Mouse (Mus musculus): ENCODE measurements around the gene Nop10. TPM values are rescaled to one million over a fixed set of nuclear protein-coding genes. Genes with fewer than 3 reads are reported as not detected.
A peak's percentile ranks its signal among the peaks of the same experiment; 100 is the strongest.

Nop10 gene
- polyA plus RNA-seq, 2 experiments = 93.1 to 166 TPM

GRCm38 (mm10) chr2:112224356-112224755 lies 37.4 kb upstream of the Nop10 start:
- TF ChIP-seq EP300 (IDR thresholded peaks at IDR 0.05; ENCODE audit: low read depth) = no peak
- no peak for TF ChIP-seq CTCF (IDR thresholded peaks at IDR 0.05; ENCODE audit: low read depth)
- Histone ChIP-seq H3K4me2 (ENCODE audit: low read depth) (no peak overlapping the region), H3K9ac (replicated peaks) (no peak overlapping the region), H3K4me3 (ENCODE audit: insufficient read depth in 1 of 2, low read depth in 2 of 2, low read length in 2 of 2) (no peak overlapping the region), H3K36me3 (replicated peaks; ENCODE audit: control insufficient read depth, insufficient read depth, low read depth) (no peaks in the 10 kb centered on the region), H3K27me3 (ENCODE audit: control insufficient read depth, insufficient read depth, low read length) (no peaks in the 10 kb centered on the region), H3K9me3 (ENCODE audit: control insufficient read depth, low read length) (no peaks in the 10 kb centered on the region), H3K4me1 (replicated peaks; ENCODE audit: control insufficient read depth in 2 of 2, insufficient read depth in 2 of 2, low read length in 1 of 2) (no peaks in the 10 kb centered on the region), H3K27ac (no peak overlapping the region)
- no peak for ATAC-seq (ENCODE audit: insufficient read depth)
- whole genome bisulfite sequencing (ENCODE audit: insufficient replicate concordance) = 62% methylated on average over 4 of the region's 4 CpGs
- DNase-seq (ENCODE audit: low read depth in 3 of 3, low spot score in 3 of 3) = no peak

GRCm38 (mm10) chr2:112232623-112233022 lies 29.1 kb upstream of the Nop10 start:
- Histone ChIP-seq H3K4me3 (ENCODE audit: insufficient read depth in 1 of 2, low read depth in 2 of 2, low read length in 2 of 2) (no peak overlapping the region), H3K27me3 (ENCODE audit: control insufficient read depth, insufficient read depth, low read length) (no peaks in the 10 kb centered on the region), H3K4me1 (replicated peaks; ENCODE audit: control insufficient read depth in 2 of 2, insufficient read depth in 2 of 2, low read length in 1 of 2) (no peaks in the 10 kb centered on the region), H3K4me2 (ENCODE audit: low read depth) (no peak overlapping the region), H3K9ac (replicated peaks) (no peak overlapping the region), H3K27ac (no peak overlapping the region), H3K36me3 (replicated peaks; ENCODE audit: control insufficient read depth, insufficient read depth, low read depth) (no peaks in the 10 kb centered on the region), H3K9me3 (ENCODE audit: control insufficient read depth, low read length) (no peaks in the 10 kb centered on the region)
- no peak for TF ChIP-seq EP300 (IDR thresholded peaks at IDR 0.05; ENCODE audit: low read depth)
- no peak for TF ChIP-seq CTCF (IDR thresholded peaks at IDR 0.05; ENCODE audit: low read depth)
- 30% methylated on average over 1 of the region's 1 CpGs for WGBS (ENCODE audit: insufficient replicate concordance)
- ATAC-seq (ENCODE audit: insufficient read depth) (no peak), DNase-seq (ENCODE audit: low read depth in 3 of 3, low spot score in 3 of 3) (no peak)

- no peak for ATAC-seq (ENCODE audit: insufficient read depth)
- no peak overlapping the region for H3K4me3 ChIP-seq (ENCODE audit: insufficient read depth in 1 of 2, low read depth in 2 of 2, low read length in 2 of 2)
- DNase-seq (ENCODE audit: low read depth in 3 of 3, low spot score in 3 of 3) = no peak
- no peak overlapping the region for H3K9ac ChIP-seq (replicated peaks)
- no peaks in the 10 kb centered on the region for H3K36me3 ChIP-seq (replicated peaks; ENCODE audit: control insufficient read depth, insufficient read depth, low read depth)
- WGBS (ENCODE audit: insufficient replicate concordance) = 60% methylated on average over 2 of the region's 2 CpGs
- TF ChIP-seq CTCF (IDR thresholded peaks at IDR 0.05; ENCODE audit: low read depth) (no peak), EP300 (IDR thresholded peaks at IDR 0.05; ENCODE audit: low read depth) (no peak)
- peaks cover 0 to 3% of the 10 kb centered on the region in 2 experiments; a peak in 1 of 4 replicates for H3K4me1 ChIP-seq (replicated peaks; ENCODE audit: control insufficient read depth in 2 of 2, insufficient read depth in 2 of 2, low read length in 1 of 2)
- no peaks in the 10 kb centered on the region; the same call in 1 of the 2 replicates for H3K27me3 ChIP-seq (ENCODE audit: control insufficient read depth, insufficient read depth, low read length)
- H3K27ac ChIP-seq = no peak overlapping the region
- H3K4me2 ChIP-seq (ENCODE audit: low read depth) = no peak overlapping the region
- H3K9me3 ChIP-seq (ENCODE audit: control insufficient read depth, low read length) = no peaks in the 10 kb centered on the region
Measured at GRCm38 (mm10) chr2:112236620-112237019, 25.1 kb upstream of the Nop10 start.

- H3K9me3 ChIP-seq (ENCODE audit: control insufficient read depth, low read length) = no peaks in the 10 kb centered on the region
- no peak for ATAC-seq (ENCODE audit: insufficient read depth)
- DNase-seq (ENCODE audit: low read depth in 3 of 3, low spot score in 3 of 3) = no peak
Measured at GRCm38 (mm10) chr2:112238006-112238405, 23.7 kb upstream of the Nop10 start.

GRCm38 (mm10) chr2:112239212-112239934 lies 22.4 kb upstream of the Nop10 start, which contains the start of gene Lpcat4:
TSS of gene Lpcat4 (plus strand) at chr2:112239468.
- H3K36me3 ChIP-seq (replicated peaks; ENCODE audit: control insufficient read depth, insufficient read depth, low read depth) = no peaks in the 10 kb centered on the region
- peak; percentile 92 for ATAC-seq (ENCODE audit: insufficient read depth)
- peak; percentile 47 to 60 (median 54) for DNase-seq (ENCODE audit: low read depth in 3 of 3, low spot score in 3 of 3)
- peak within 1 kb of the TSS; percentile 61 to 78 for H3K4me3 ChIP-seq (ENCODE audit: insufficient read depth in 1 of 2, low read depth in 2 of 2, low read length in 2 of 2)
- peaks cover 0 to 3% of the 10 kb centered on the region in 2 experiments; a peak in 1 of 4 replicates for H3K4me1 ChIP-seq (replicated peaks; ENCODE audit: control insufficient read depth in 2 of 2, insufficient read depth in 2 of 2, low read length in 1 of 2)
- H3K9ac ChIP-seq (replicated peaks) = peak within 1 kb of the TSS; percentile 70
- peak within 1 kb of the TSS; percentile 24; the same call in 1 of the 2 replicates for H3K27ac ChIP-seq
- TF ChIP-seq CTCF (IDR thresholded peaks at IDR 0.05; ENCODE audit: low read depth) (peak; percentile 87), EP300 (IDR thresholded peaks at IDR 0.05; ENCODE audit: low read depth) (no peak)
- no peaks in the 10 kb centered on the region for H3K9me3 ChIP-seq (ENCODE audit: control insufficient read depth, low read length)
- no peaks in the 10 kb centered on the region; the same call in 1 of the 2 replicates for H3K27me3 ChIP-seq (ENCODE audit: control insufficient read depth, insufficient read depth, low read length)
- under 1% methylated on average over 88 of the region's 94 CpGs for WGBS (ENCODE audit: insufficient replicate concordance)
- peak within 1 kb of the TSS; percentile 71 for H3K4me2 ChIP-seq (ENCODE audit: low read depth)

More at GRCm38 (mm10) chr2:112238006-112238405, 23.7 kb upstream of the Nop10 start:
- WGBS (ENCODE audit: insufficient replicate concordance) = 11% methylated on average over 4 of the region's 4 CpGs
- TF ChIP-seq CTCF (IDR thresholded peaks at IDR 0.05; ENCODE audit: low read depth) = no peak
- TF ChIP-seq EP300 (IDR thresholded peaks at IDR 0.05; ENCODE audit: low read depth) = no peak
- Histone ChIP-seq H3K27me3 (ENCODE audit: control insufficient read depth, insufficient read depth, low read length) (no peaks in the 10 kb centered on the region; the same call in 1 of the 2 replicates), H3K9ac (replicated peaks) (no peak overlapping the region), H3K27ac (no peak overlapping the region), H3K4me1 (replicated peaks; ENCODE audit: control insufficient read depth in 2 of 2, insufficient read depth in 2 of 2, low read length in 1 of 2) (peaks cover 0 to 3% of the 10 kb centered on the region in 2 experiments; a peak in 1 of 4 replicates), H3K4me3 (ENCODE audit: insufficient read depth in 1 of 2, low read depth in 2 of 2, low read length in 2 of 2) (no peak overlapping the region), H3K4me2 (ENCODE audit: low read depth) (no peak overlapping the region), H3K36me3 (replicated peaks; ENCODE audit: control insufficient read depth, insufficient read depth, low read depth) (no peaks in the 10 kb centered on the region)
